Mouse (Mus musculus) A20 (cell line): ENCODE data around the gene Fgr.

ENCODE experiments used
- DNase-seq: peaks from one replicate; pipeline ENCODE4 v3.0.0-alpha.2; 2011; ENCODE audit warnings: low read depth, low spot score

Gene Fgr

GRCm38 (mm10) chr4:133050837-133051549 is 77.1 kb downstream of the Fgr start:
- no peak for DNase-seq

- no peak for DNase-seq
Measured at GRCm38 (mm10) chr4:133051550-133051865, 77.6 kb downstream of the Fgr start.
